Mouse (Mus musculus) myocyte (in vitro differentiated cells): ENCODE data around the gene Lrrc34. TPM values are rescaled to one million over a fixed set of nuclear protein-coding genes. Genes with fewer than 3 reads are reported as not detected.

ENCODE experiments used
- H3K27me3 ChIP-seq: one replicate; pipeline ENCODE4 v1.6.1; 2011; ENCODE audit not compliant: control insufficient read depth, insufficient read depth, insufficient read length
- H3K36me3 ChIP-seq: one replicate; pipeline ENCODE4 v1.6.1; 2011; ENCODE audit not compliant: control insufficient read depth, insufficient read depth
- H3K4me2 ChIP-seq: one replicate; pipeline ENCODE4 v1.6.1; 2011; ENCODE audit warnings: low read depth, control low read depth
- H3K4me3 ChIP-seq: one replicate; pipeline ENCODE4 v1.5.1; 2011; ENCODE audit warnings: mild to moderate bottlenecking, control low read depth, moderate library complexity
- H3K79me2 ChIP-seq: one replicate; pipeline ENCODE4 v1.6.1; 2011; ENCODE audit not compliant: control insufficient read depth, insufficient read depth
- H3ac ChIP-seq: one replicate; pipeline ENCODE4 v1.6.1; 2011; ENCODE audit not compliant: control insufficient read depth, insufficient read length
- CEBPB ChIP-seq: IDR thresholded peaks from 2 replicates; pipeline ENCODE4 v1.6.1; 2011; ENCODE audit warnings: mild to moderate bottlenecking, moderate library complexity; ENCODE audit not compliant: poor library complexity, insufficient read depth, severe bottlenecking
- E2F4 ChIP-seq: IDR thresholded peaks from one replicate; pipeline ENCODE4 v1.6.1; 2011; ENCODE audit warnings: mild to moderate bottlenecking, control low read depth, moderate library complexity; ENCODE audit not compliant: insufficient read depth
- MAX ChIP-seq: IDR thresholded peaks from one replicate; pipeline ENCODE4 v1.6.1; 2011; ENCODE audit warnings: low read depth, mild to moderate bottlenecking, control low read depth
- MYOD1 ChIP-seq, 3 experiments: IDR thresholded peaks; one replicate each; pipeline ENCODE4 v1.6.1; 2011; ENCODE audit warnings: control low read depth in 2 of 3, low read depth in 2 of 3, mild to moderate bottlenecking in 2 of 3, moderate library complexity in 1 of 3; ENCODE audit not compliant: insufficient read length in 2 of 3, control insufficient read depth in 1 of 3
- MYOG ChIP-seq, 3 experiments: IDR thresholded peaks; one replicate each; pipeline ENCODE4 v1.6.1; 2011; ENCODE audit warnings: control low read depth in 2 of 3, low read depth in 2 of 3, mild to moderate bottlenecking in 2 of 3; ENCODE audit not compliant: insufficient read length in 2 of 3, control insufficient read depth in 1 of 3, insufficient read depth in 1 of 3
- POLR2A ChIP-seq: IDR thresholded peaks from one replicate; pipeline ENCODE4 v1.6.1; 2011; ENCODE audit warnings: low read depth, mild to moderate bottlenecking, control low read depth, moderate library complexity; ENCODE audit not compliant: insufficient read length
- POLR2AphosphoS2 ChIP-seq: IDR thresholded peaks from one replicate; pipeline ENCODE4 v1.6.1; 2011; ENCODE audit warnings: low read depth, control low read depth; ENCODE audit not compliant: insufficient read length
- REST ChIP-seq: IDR thresholded peaks from one replicate; pipeline ENCODE4 v1.6.1; 2011; ENCODE audit warnings: mild to moderate bottlenecking, control low read depth, moderate library complexity; ENCODE audit not compliant: insufficient read depth, insufficient read length
- SRF ChIP-seq: IDR thresholded peaks from one replicate; pipeline ENCODE4 v1.6.1; 2011; ENCODE audit warnings: low read depth; ENCODE audit not compliant: control insufficient read depth, insufficient read length
- TCF12 ChIP-seq: IDR thresholded peaks from one replicate; pipeline ENCODE4 v1.6.1; 2011; ENCODE audit warnings: mild to moderate bottlenecking, control low read depth; ENCODE audit not compliant: poor library complexity, insufficient read depth, severe bottlenecking
- TCF3 ChIP-seq: IDR thresholded peaks from one replicate; pipeline ENCODE4 v1.6.1; 2011; ENCODE audit warnings: low read depth, control low read depth; ENCODE audit not compliant: insufficient read length
- USF1 ChIP-seq: IDR thresholded peaks from one replicate; pipeline ENCODE4 v1.6.1; 2011; ENCODE audit warnings: low read depth, mild to moderate bottlenecking, control low read depth, moderate library complexity
- polyA plus RNA-seq: library from polyadenylated mRNA; unstranded; fragments of >200 nt; fragmentation: generic; extraction: Trizol; gene quantifications from one replicate; pipeline ENCODE4 v1.2.1, GENCODE M21; 2012; ENCODE audit warnings: missing spikeins

Gene Lrrc34
- polyA plus RNA-seq, 1 experiment: not detected

- no peaks in the 10 kb centered on the region for H3K36me3 ChIP-seq
- H3K27me3 ChIP-seq: no peaks in the 10 kb centered on the region
- TF ChIP-seq CEBPB (no peak), MYOD1 (IDR thresholded peaks at IDR 0.05; ENCODE audit: control insufficient read depth in 1 of 3, insufficient read length in 2 of 3, low read depth in 2 of 3) (no peak), SRF (no peak), TCF12 (no peak), MYOG (IDR thresholded peaks at IDR 0.05; ENCODE audit: control insufficient read depth in 1 of 3, insufficient read depth in 1 of 3, insufficient read length in 2 of 3, low read depth in 2 of 3) (no peak), MAX (no peak), USF1 (no peak), POLR2AphosphoS2 (no peak), POLR2A (no peak), TCF3 (no peak), E2F4 (no peak)
- H3ac ChIP-seq: no peak overlapping the region
- H3K4me2 ChIP-seq: no peak overlapping the region
- no peak overlapping the region for H3K4me3 ChIP-seq
- no peaks in the 10 kb centered on the region for H3K79me2 ChIP-seq
Observed at GRCm38 (mm10) chr3:30683190-30683589, 35.5 kb upstream of the Lrrc34 start.

DNA sequence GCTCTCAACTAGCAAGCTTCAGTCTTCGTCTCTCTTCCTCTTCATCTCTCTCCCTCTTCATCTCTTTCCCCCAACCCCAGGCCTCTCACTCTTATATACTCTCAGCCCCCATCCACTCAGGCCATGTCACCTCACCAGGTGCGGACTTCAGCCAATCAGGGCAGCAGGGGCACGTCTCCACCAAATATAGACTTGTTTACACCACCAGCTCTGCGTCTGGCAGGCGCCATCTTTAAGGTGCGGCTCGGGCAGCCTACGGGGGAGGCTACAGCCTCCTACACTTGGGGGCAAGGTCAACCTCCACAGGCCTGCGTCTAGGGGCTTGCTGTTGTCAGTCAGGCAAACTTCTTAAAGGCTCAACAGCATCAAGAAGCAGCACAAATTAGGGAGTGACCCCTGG is 10.8 kb upstream of the Lrrc34 start:
- Histone ChIP-seq H3K4me2 (no peak overlapping the region), H3K36me3 (no peaks in the 10 kb centered on the region), H3K4me3 (no peak overlapping the region), H3K27me3 (no peaks in the 10 kb centered on the region), H3K79me2 (no peaks in the 10 kb centered on the region), H3ac (no peak overlapping the region)
- TF ChIP-seq E2F4 (no peak), REST (no peak), MYOG (IDR thresholded peaks at IDR 0.05; ENCODE audit: control insufficient read depth in 1 of 3, insufficient read depth in 1 of 3, insufficient read length in 2 of 3, low read depth in 2 of 3) (no peak)

- Histone ChIP-seq H3ac (no peak overlapping the region), H3K27me3 (peaks cover 1% of the 10 kb centered on the region), H3K79me2 (no peaks in the 10 kb centered on the region), H3K36me3 (no peaks in the 10 kb centered on the region), H3K4me2 (no peak overlapping the region), H3K4me3 (no peak overlapping the region)
- no peak for TF ChIP-seq TCF12
- TF ChIP-seq MAX: no peak
- TF ChIP-seq USF1: no peak
- no peak for TF ChIP-seq REST
- TF ChIP-seq CEBPB: no peak
- TF ChIP-seq MYOG (IDR thresholded peaks at IDR 0.05; ENCODE audit: control insufficient read depth in 1 of 3, insufficient read depth in 1 of 3, insufficient read length in 2 of 3, low read depth in 2 of 3): no peak
- no peak for TF ChIP-seq POLR2AphosphoS2
- TF ChIP-seq POLR2A: no peak
- no peak for TF ChIP-seq MYOD1 (IDR thresholded peaks at IDR 0.05; ENCODE audit: control insufficient read depth in 1 of 3, insufficient read length in 2 of 3, low read depth in 2 of 3)
Observed at GRCm38 (mm10) chr3:30655937-30656336, 8.3 kb upstream of the Lrrc34 start.

- no peaks in the 10 kb centered on the region for H3K36me3 ChIP-seq
- H3K79me2 ChIP-seq: no peaks in the 10 kb centered on the region
- H3K4me2 ChIP-seq: no peak overlapping the region
- TF ChIP-seq CEBPB: no peak
- no peak for TF ChIP-seq SRF
- no peak for TF ChIP-seq MYOG (IDR thresholded peaks at IDR 0.05; ENCODE audit: control insufficient read depth in 1 of 3, insufficient read depth in 1 of 3, insufficient read length in 2 of 3, low read depth in 2 of 3)
- peaks cover 22% of the 10 kb centered on the region for H3K27me3 ChIP-seq
- H3ac ChIP-seq: no peak overlapping the region
- no peak overlapping the region for H3K4me3 ChIP-seq
Observed at GRCm38 (mm10) chr3:30650062-30650841, 2.6 kb upstream of the Lrrc34 start.

GRCm38 (mm10) chr3:30648466-30648865 is 797 bp upstream of the Lrrc34 start:
- H3K4me2 ChIP-seq: no peak overlapping the region
- TF ChIP-seq MYOD1 (IDR thresholded peaks at IDR 0.05; ENCODE audit: control insufficient read depth in 1 of 3, insufficient read length in 2 of 3, low read depth in 2 of 3) (no peak), USF1 (no peak), MYOG (IDR thresholded peaks at IDR 0.05; ENCODE audit: control insufficient read depth in 1 of 3, insufficient read depth in 1 of 3, insufficient read length in 2 of 3, low read depth in 2 of 3) (no peak), POLR2AphosphoS2 (no peak), POLR2A (no peak), TCF12 (no peak), E2F4 (no peak), TCF3 (no peak)
- no peaks in the 10 kb centered on the region for H3K36me3 ChIP-seq
- no peak overlapping the region for H3ac ChIP-seq
- no peaks in the 10 kb centered on the region for H3K79me2 ChIP-seq
- H3K27me3 ChIP-seq: peaks cover 22% of the 10 kb centered on the region
- H3K4me3 ChIP-seq: no peak overlapping the region
